In the genomic region with DNA sequence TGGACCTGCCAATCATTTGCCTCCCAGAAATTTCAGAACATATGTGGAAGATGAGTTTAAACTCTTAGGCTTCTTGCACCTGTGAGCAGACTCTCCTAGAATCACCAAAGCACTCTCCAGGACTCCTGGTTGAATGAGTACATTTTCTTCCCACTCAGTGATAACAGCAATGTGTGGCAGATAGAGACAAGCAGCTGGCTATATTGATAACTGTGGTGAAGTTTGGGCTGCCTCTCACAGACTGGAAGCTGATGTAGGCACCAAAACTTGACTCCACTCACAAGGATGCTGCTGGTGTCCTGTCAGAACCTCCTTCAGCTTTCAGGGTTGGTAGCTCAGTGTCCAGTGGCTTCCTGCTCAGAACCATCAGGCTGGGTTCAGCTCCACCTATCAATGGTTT, we compare ENCODE assay signal across 32 mouse cellular contexts.
DNase-seq lines count a peak whose midpoint lies in the region; ATAC-seq and TF ChIP-seq lines count a peak whose summit lies in the region.
"Had no signal": no experiment of that assay in that cellular context is flagged by ENCODE, and none has a peak within 500 bp of the region (broad histone marks: within the 10 kb centered on the region; RNA-seq: fewer than 3 reads in every experiment).

No protein-coding gene starts in this region.

- H3K9ac ChIP-seq in liver, embryonic 14.5 days (replicated peaks): no peak overlapping the region
- no peak overlapping the region for H3K9ac ChIP-seq in liver, postnatal 0 days (replicated peaks)
- H3K9ac ChIP-seq: embryonic facial prominence, embryonic 13.5 days; forebrain, postnatal 0 days; heart, embryonic 13.5 days; hindbrain, embryonic 13.5 days; intestine, embryonic 15.5 days had no signal

- peaks cover 0 to 4% of the 10 kb centered on the region in 2 experiments; a peak in 2 of 4 replicates for H3K4me1 ChIP-seq in liver, embryonic 14.5 days (replicated peaks; ENCODE audit: control insufficient read depth in 2 of 2, insufficient read depth in 2 of 2, low read length in 1 of 2)
- no peaks in the 10 kb centered on the region for H3K4me1 ChIP-seq in liver, postnatal 0 days (ENCODE audit: insufficient read depth)
- H3K4me1 ChIP-seq: embryonic facial prominence, embryonic 13.5 days; heart, embryonic 13.5 days; hindbrain, embryonic 13.5 days; intestine, embryonic 15.5 days had no signal

- no peaks in the 10 kb centered on the region for H3K36me3 ChIP-seq in liver, embryonic 14.5 days (replicated peaks; ENCODE audit: control insufficient read depth, insufficient read depth, low read depth)
- no peaks in the 10 kb centered on the region for H3K36me3 ChIP-seq in liver, postnatal 0 days (replicated peaks; ENCODE audit: insufficient read depth, low read length)
- H3K36me3 ChIP-seq: embryonic facial prominence, embryonic 10.5 days; embryonic facial prominence, embryonic 13.5 days; forebrain, embryonic 10.5 days; G1E; heart, embryonic 10.5 days; heart, embryonic 13.5 days; hindbrain, embryonic 10.5 days; hindbrain, embryonic 13.5 days; intestine, embryonic 15.5 days had no signal

- no peaks in the 10 kb centered on the region for H3K27me3 ChIP-seq in liver, embryonic 14.5 days (ENCODE audit: control insufficient read depth, insufficient read depth, low read length)
- H3K27me3 ChIP-seq in liver, postnatal 0 days (ENCODE audit: insufficient read depth, low read length): no peaks in the 10 kb centered on the region
- H3K27me3 ChIP-seq: CH12.LX; embryonic facial prominence, embryonic 13.5 days; heart, embryonic 13.5 days; hindbrain, embryonic 13.5 days; intestine, embryonic 15.5 days; Patski had no signal

- peak; percentile 60 for ATAC-seq in erythroblast, adult 5-6 weeks (replicated peaks; ENCODE audit: low FRiP score, poor library complexity, severe bottlenecking)
- ATAC-seq in liver, embryonic 14.5 days (ENCODE audit: insufficient read depth): peak; percentile 85
- peak; percentile 40; the same call in 1 of the 2 replicates for ATAC-seq in liver, postnatal 0 days
- ATAC-seq: forebrain, embryonic 14.5 days; forebrain, postnatal 0 days; hindbrain, embryonic 16.5 days; intestine, embryonic 15.5 days; Patski had no signal

- peak; percentile 65 for TF ChIP-seq EP300 in liver, embryonic 14.5 days (IDR thresholded peaks at IDR 0.05; ENCODE audit: low read depth)
- TF ChIP-seq EP300 in liver, postnatal 0 days (IDR thresholded peaks at IDR 0.05; ENCODE audit: low read depth): no peak

- TF ChIP-seq CTCF in liver, embryonic 14.5 days (IDR thresholded peaks at IDR 0.05; ENCODE audit: low read depth): no peak
- no peak for TF ChIP-seq CTCF in liver, postnatal 0 days (IDR thresholded peaks at IDR 0.05; ENCODE audit: low read depth)

- intact Hi-C loops in heart, postnatal 10 days (cut with DNase I): no loop called here
- intact Hi-C loops in heart, postnatal 14 days (cut with DNase I): no loop called here

- no peak overlapping the region for H3K4me2 ChIP-seq in liver, embryonic 14.5 days (ENCODE audit: low read depth)
- no peak overlapping the region for H3K4me2 ChIP-seq in liver, postnatal 0 days (ENCODE audit: low read depth, low read length)
- H3K4me2 ChIP-seq: embryonic facial prominence, embryonic 13.5 days; heart, embryonic 13.5 days; hindbrain, embryonic 13.5 days; intestine, embryonic 15.5 days had no signal

- peak; percentile 33 for DNase-seq in c-Kit-negative CD71-positive TER-119-positive erythroid progenitor cells, embryonic 14.5 days (ENCODE audit: low read depth, low spot score)
- peak in 2 of 3 experiments; percentile 4 to 10 for DNase-seq in liver, embryonic 14.5 days (ENCODE audit: low read depth in 3 of 3, low spot score in 3 of 3)
- DNase-seq in liver, postnatal 0 days: no peak
- no peak for DNase-seq in heart, postnatal 10 days
- DNase-seq in cerebellum, adult 9-10 months: no peak
- no peak for DNase-seq in frontal cortex, postnatal 10 days (ENCODE audit: low spot score in 2 of 2)
- DNase-seq in heart, postnatal 14 days: no peak
- DNase-seq: adrenal gland, postnatal 10 days; adrenal gland, postnatal 36 days; B cell, adult 2 months; cerebellum, adult 11-12 months; cerebellum, adult 8-10 months; cerebellum, postnatal 14 days; embryo, embryonic 11 days; forebrain, postnatal 0 days; gastrocnemius, postnatal 25 days; heart, adult 2 months; heart, postnatal 36 days had no signal

- H3K9me3 ChIP-seq in liver, embryonic 14.5 days (ENCODE audit: control insufficient read depth, low read length): no peaks in the 10 kb centered on the region
- H3K9me3 ChIP-seq in liver, postnatal 0 days (ENCODE audit: low read length): no peaks in the 10 kb centered on the region; the same call in 1 of the 2 replicates
- H3K9me3 ChIP-seq: intestine, embryonic 15.5 days had no signal

- no peak overlapping the region for H3K27ac ChIP-seq in liver, embryonic 14.5 days
- H3K27ac ChIP-seq in liver, postnatal 0 days (ENCODE audit: low read depth): no peak overlapping the region
- H3K27ac ChIP-seq: embryonic facial prominence, embryonic 10.5 days; embryonic facial prominence, embryonic 13.5 days; forebrain, embryonic 10.5 days; heart, adult 2 months; heart, embryonic 10.5 days; heart, embryonic 13.5 days; hindbrain, embryonic 10.5 days; hindbrain, embryonic 13.5 days; intestine, embryonic 15.5 days had no signal

- H3K4me3 ChIP-seq in liver, embryonic 14.5 days (ENCODE audit: insufficient read depth in 1 of 2, low read depth in 2 of 2, low read length in 2 of 2): no peak overlapping the region
- H3K4me3 ChIP-seq in liver, postnatal 0 days (ENCODE audit: low read depth, low read length): no peak overlapping the region
- H3K4me3 ChIP-seq: embryonic facial prominence, embryonic 10.5 days; embryonic facial prominence, embryonic 13.5 days; forebrain, embryonic 10.5 days; heart, adult 2 months; heart, embryonic 10.5 days; heart, embryonic 13.5 days; hindbrain, embryonic 10.5 days; hindbrain, embryonic 13.5 days; intestine, embryonic 15.5 days had no signal

Comparison
In these comparisons a context has a peak if more than half of its experiments do, and no peak if none do; other contexts are left out.
1. DNase-seq: peak in c-Kit-negative CD71-positive TER-119-positive erythroid progenitor cells, embryonic 14.5 days (single experiment) and liver, embryonic 14.5 days (2 of 3); none in liver, postnatal 0 days (single experiment), heart, postnatal 10 days (0 of 2), cerebellum, adult 9-10 months (single experiment), frontal cortex, postnatal 10 days (0 of 2) and heart, postnatal 14 days (0 of 2).
2. Peak in every context shown above with its lines, with median percentiles within 50 percentile points of each other: ATAC-seq.